Comparison of ENCODE assay signal across 32 mouse cellular contexts in genomic region chr10:17762946-17763345, GRCm38 (mm10). TPM values are rescaled to one million over a fixed set of nuclear protein-coding genes. Genes with fewer than 3 reads are reported as not detected.
"Had no signal": no experiment of that assay in that cellular context is flagged by ENCODE, and none has a peak within 500 bp of the region (broad histone marks: within the 10 kb centered on the region; RNA-seq: fewer than 3 reads in every experiment).

No protein-coding gene starts in this region.

- H3K4me3 ChIP-seq: left cerebral cortex, adult 2 months; limb, embryonic 10.5 days; limb, embryonic 12.5 days; limb, embryonic 13.5 days; limb, embryonic 15.5 days; liver, embryonic 12.5 days; liver, embryonic 13.5 days; liver, embryonic 15.5 days; lung, embryonic 15.5 days; megakaryocyte, embryonic 14.5 days; midbrain, embryonic 10.5 days; midbrain, embryonic 12.5 days; midbrain, embryonic 13.5 days; midbrain, embryonic 15.5 days; myocyte had no signal

- H3K36me3 ChIP-seq: limb, embryonic 10.5 days; limb, embryonic 12.5 days; limb, embryonic 13.5 days; limb, embryonic 15.5 days; liver, embryonic 12.5 days; liver, embryonic 13.5 days; liver, embryonic 15.5 days; lung, embryonic 15.5 days; midbrain, embryonic 10.5 days; midbrain, embryonic 12.5 days; midbrain, embryonic 13.5 days; midbrain, embryonic 15.5 days had no signal

- DNase-seq: left cerebral cortex, postnatal 4 days; liver; liver, embryonic 13.5 days; liver, postnatal 0 days; lung, adult 18-20 months; lung, adult 2 months; lung, embryonic 14.5 days; lung, postnatal 10 days; lung, postnatal 14 days; lung, postnatal 36 days; lung, postnatal 4 days; midbrain, embryonic 14.5 days had no signal

- H3K9ac ChIP-seq: limb, embryonic 12.5 days; limb, embryonic 13.5 days; limb, embryonic 15.5 days; liver, embryonic 12.5 days; liver, embryonic 13.5 days; liver, embryonic 14.5 days; liver, embryonic 15.5 days; liver, postnatal 0 days; lung, embryonic 14.5 days; lung, embryonic 15.5 days; midbrain, embryonic 12.5 days; midbrain, embryonic 13.5 days; midbrain, embryonic 15.5 days had no signal

- ATAC-seq: liver, embryonic 12.5 days; liver, postnatal 0 days; midbrain, embryonic 13.5 days; midbrain, embryonic 15.5 days; midbrain, embryonic 16.5 days had no signal

- H3K27me3 ChIP-seq: limb, embryonic 12.5 days; limb, embryonic 13.5 days; limb, embryonic 15.5 days; liver, embryonic 12.5 days; liver, embryonic 13.5 days; liver, embryonic 15.5 days; lung, embryonic 15.5 days; midbrain, embryonic 12.5 days; midbrain, embryonic 13.5 days; midbrain, embryonic 15.5 days had no signal

- H3K4me1 ChIP-seq: limb, embryonic 10.5 days; limb, embryonic 12.5 days; limb, embryonic 13.5 days; limb, embryonic 15.5 days; liver, embryonic 12.5 days; liver, embryonic 13.5 days; lung, embryonic 15.5 days; megakaryocyte, embryonic 14.5 days; midbrain, embryonic 10.5 days; midbrain, embryonic 12.5 days; midbrain, embryonic 13.5 days; midbrain, embryonic 15.5 days had no signal

- H3K4me2 ChIP-seq: limb, embryonic 12.5 days; limb, embryonic 13.5 days; limb, embryonic 15.5 days; liver, embryonic 11.5 days; liver, embryonic 12.5 days; liver, embryonic 13.5 days; liver, embryonic 15.5 days; lung, embryonic 14.5 days; lung, embryonic 15.5 days; midbrain, embryonic 11.5 days; midbrain, embryonic 12.5 days; midbrain, embryonic 13.5 days; midbrain, embryonic 15.5 days had no signal

- H3K9me3 ChIP-seq: limb, embryonic 10.5 days; limb, embryonic 12.5 days; limb, embryonic 13.5 days; limb, embryonic 15.5 days; liver, embryonic 12.5 days; liver, embryonic 13.5 days; liver, embryonic 15.5 days; lung, embryonic 15.5 days; midbrain, embryonic 10.5 days; midbrain, embryonic 12.5 days; midbrain, embryonic 13.5 days; midbrain, embryonic 15.5 days had no signal

- H3K27ac ChIP-seq: left cerebral cortex, adult 2 months; limb, embryonic 10.5 days; limb, embryonic 12.5 days; limb, embryonic 13.5 days; limb, embryonic 15.5 days; liver, embryonic 12.5 days; liver, embryonic 13.5 days; liver, embryonic 14.5 days; liver, embryonic 15.5 days; lung, embryonic 15.5 days; macrophage; midbrain, embryonic 10.5 days; midbrain, embryonic 12.5 days; midbrain, embryonic 13.5 days; midbrain, embryonic 15.5 days had no signal

RNA-seq across cellular contexts. Expression of gene Txlnb, which starts 33.1 kb away (rescaled TPM):
- polyA plus RNA-seq: liver, adult 2 months had no signal
